Mouse (Mus musculus) lung, adult 2 months (tissue): Measurements from ENCODE around the gene Gna13.

ENCODE experiments used
- CTCF ChIP-seq: fragments of 200-500 bp; IDR thresholded peaks from 2 replicates; pipeline ENCODE4 v1.5.1; 2011; ENCODE audit warnings: mild to moderate bottlenecking, low read length, control low read depth; ENCODE audit not compliant: insufficient read depth
- POLR2A ChIP-seq: fragments of 200-500 bp; IDR thresholded peaks from 2 replicates; pipeline ENCODE4 v1.6.1; 2011; ENCODE audit warnings: low read depth, mild to moderate bottlenecking, control low read depth, low read length, borderline replicate concordance; ENCODE audit errors: extremely low read depth

GRCm38 (mm10) chr11:109419961-109420566, 57.4 kb downstream of the Gna13 start:
- TF ChIP-seq CTCF: 0 out of 2 replicates have a peak, but pooled peaks have one; percentile 6
- TF ChIP-seq POLR2A: no peak
